Mouse (Mus musculus) lung, embryonic 16.5 days (tissue): Measurements from ENCODE around the gene Zfp618. TPM values are rescaled to one million over a fixed set of nuclear protein-coding genes. Genes with fewer than 3 reads are reported as not detected.

Experiments used
- ATAC-seq: fragments of 200-750 bp; cut with Nextera tagmentation; 2 replicates; pipeline ENCODE4 v1.8.0; 2017; ENCODE audit warnings: low read depth, mild to moderate bottlenecking, moderate library complexity
- H3K27ac ChIP-seq: fragments of 300-500 bp; sonication (generic); 2 replicates; pipeline ENCODE4 v1.5.1; 2014; ENCODE audit warnings: mild to moderate bottlenecking, control low read depth, low read length
- H3K27me3 ChIP-seq: fragments of 300-500 bp; sonication (generic); 2 replicates; pipeline ENCODE4 v1.6.1; 2014; ENCODE audit warnings: low read depth, low read length, mixed read lengths; ENCODE audit not compliant: control insufficient read depth, insufficient read depth
- H3K36me3 ChIP-seq: fragments of 300-500 bp; sonication (generic); 2 replicates; pipeline ENCODE4 v1.6.1; 2014; ENCODE audit warnings: low read length; ENCODE audit not compliant: control insufficient read depth, insufficient read depth
- H3K4me1 ChIP-seq: fragments of 300-500 bp; sonication (generic); replicated peaks from 2 replicates; pipeline ENCODE4 v1.6.1; 2014; ENCODE audit warnings: low read length, mixed read lengths; ENCODE audit not compliant: control insufficient read depth, insufficient read depth
- H3K4me2 ChIP-seq: fragments of 300-500 bp; sonication (generic); 2 replicates; pipeline ENCODE4 v1.6.1; 2014; ENCODE audit warnings: low read depth, low read length, control low read depth
- H3K4me3 ChIP-seq: fragments of 300-500 bp; sonication (generic); 2 replicates; pipeline ENCODE4 v1.5.1; 2014; ENCODE audit warnings: mild to moderate bottlenecking, low read length, control low read depth
- H3K9ac ChIP-seq: fragments of 300-500 bp; sonication (generic); 2 replicates; pipeline ENCODE4 v1.6.1; 2014; ENCODE audit warnings: low read length, control low read depth
- H3K9me3 ChIP-seq: fragments of 300-500 bp; sonication (generic); 2 replicates; pipeline ENCODE4 v1.6.1; 2016; ENCODE audit warnings: low read length; ENCODE audit not compliant: control insufficient read depth
- WGBS: fragments of 180-500 bp; shearing (Covaris S2); extraction: QIAGEN DNeasy Blood & Tissue Kit; methylation state at CpG from one replicate; pipeline ENCODE4 v1.1.7; 2014; 5-methylcytosine and 5-hydroxymethylcytosine counted together
- polyA plus RNA-seq: library from polyadenylated mRNA; unstranded; fragments of >200 nt; fragmentation: Nextera tagmentation; extraction: Ambion mirVana; gene quantifications from 2 replicates; pipeline ENCODE4 v1.2.1, GENCODE M21; 2015

Gene Zfp618
- polyA plus RNA-seq, 1 experiment from 2014 or later = 26.7 TPM

DNA sequence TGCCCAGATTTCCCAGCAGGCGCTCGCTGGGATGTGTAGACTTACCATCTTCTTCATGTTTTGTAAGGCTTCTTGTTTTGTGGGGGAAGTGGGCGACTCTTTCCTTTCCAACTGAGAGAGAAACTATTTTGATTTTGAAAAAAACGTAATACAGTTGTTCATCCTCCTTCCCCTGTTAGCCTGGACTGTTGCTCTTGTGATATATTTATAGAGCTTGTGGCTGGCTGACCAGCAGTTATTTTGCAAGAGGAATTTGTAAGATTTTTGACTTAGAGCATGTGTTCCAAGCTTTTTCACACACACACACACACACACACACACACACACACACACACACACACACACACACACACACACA lies 84.9 kb downstream of the Zfp618 start:
- 48% methylated on average over 4 of the region's 4 CpGs for WGBS
- no peak overlapping the region for H3K9ac ChIP-seq
- H3K4me2 ChIP-seq = no peak overlapping the region
- H3K4me3 ChIP-seq = no peak overlapping the region
- H3K4me1 ChIP-seq = peaks cover 30% of the 10 kb centered on the region
- no peaks in the 10 kb centered on the region for H3K9me3 ChIP-seq
- no peaks in the 10 kb centered on the region for H3K27me3 ChIP-seq
- no peak for ATAC-seq
- no peaks in the 10 kb centered on the region for H3K36me3 ChIP-seq
- peak overlapping the region; percentile 45; the same call in 1 of the 2 replicates for H3K27ac ChIP-seq

DNA sequence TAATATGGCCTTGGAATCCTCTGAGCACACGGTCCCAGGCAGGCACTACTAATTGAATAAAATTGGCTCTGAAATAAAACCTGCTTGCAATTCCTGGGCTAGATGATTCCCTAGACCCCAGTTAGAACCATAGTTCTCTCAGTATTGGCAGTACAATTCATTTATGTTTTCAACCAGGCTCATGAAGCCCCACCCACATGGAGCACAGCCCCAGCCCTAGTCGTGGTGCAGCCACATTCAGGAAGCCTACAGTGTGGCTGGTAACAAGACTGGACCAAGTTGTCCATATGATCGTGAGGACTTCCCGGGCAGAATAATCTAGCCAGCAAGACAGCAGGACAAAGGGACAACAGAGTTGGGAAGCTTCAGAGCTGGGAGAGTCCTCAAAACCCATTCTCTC lies 85.6 kb downstream of the Zfp618 start:
- H3K4me2 ChIP-seq = no peak overlapping the region
- no peak for ATAC-seq
- no peaks in the 10 kb centered on the region for H3K27me3 ChIP-seq
- H3K9me3 ChIP-seq = no peaks in the 10 kb centered on the region
- 77% methylated on average over 4 of the region's 4 CpGs for WGBS
- H3K27ac ChIP-seq = peak overlapping the region; percentile 28; the same call in 1 of the 2 replicates
- peaks cover 33% of the 10 kb centered on the region for H3K4me1 ChIP-seq
- no peaks in the 10 kb centered on the region for H3K36me3 ChIP-seq
- H3K9ac ChIP-seq = no peak overlapping the region
- H3K4me3 ChIP-seq = no peak overlapping the region

DNA sequence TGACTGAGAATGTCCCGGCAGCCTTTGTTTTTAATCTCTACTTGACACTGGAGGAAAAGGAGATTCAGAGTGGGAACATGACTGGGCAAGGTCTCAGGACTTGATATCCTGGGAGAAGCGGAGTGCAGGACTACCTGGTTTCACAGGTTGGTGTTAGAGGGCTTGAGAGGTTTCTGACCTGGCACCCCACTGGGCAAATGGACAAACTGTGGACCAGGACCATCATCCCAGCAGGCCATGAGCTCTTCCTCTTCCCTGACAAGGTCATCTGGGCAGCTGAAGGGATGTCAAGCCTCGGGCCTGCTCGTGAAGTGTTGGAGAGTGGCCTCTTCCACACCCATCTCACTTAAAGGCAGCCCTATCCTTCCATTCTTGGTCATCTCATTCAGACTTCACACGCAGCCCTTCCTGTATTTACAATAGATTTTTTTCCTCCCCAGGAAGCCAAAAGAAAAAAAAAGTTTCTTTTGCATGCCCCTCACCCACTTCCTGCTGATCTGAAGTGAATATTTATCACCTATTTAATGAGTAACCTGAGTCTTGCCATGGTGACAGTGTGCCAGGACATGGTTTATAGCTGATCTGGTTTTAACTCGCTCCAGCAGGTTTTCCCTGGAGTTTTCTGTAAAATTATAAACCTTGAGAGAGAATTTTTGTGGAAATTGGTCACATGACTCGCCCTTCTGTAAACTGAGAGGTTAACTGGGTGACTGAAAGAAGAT lies 86.7 kb downstream of the Zfp618 start:
- Histone ChIP-seq H3K4me3 (no peak overlapping the region), H3K36me3 (no peaks in the 10 kb centered on the region), H3K9ac (no peak overlapping the region), H3K27ac (peak overlapping the region; percentile 76), H3K9me3 (no peaks in the 10 kb centered on the region), H3K4me2 (no peak overlapping the region), H3K4me1 (peaks cover 45% of the 10 kb centered on the region), H3K27me3 (no peaks in the 10 kb centered on the region)
- ATAC-seq = peak; percentile 42; the same call in 1 of the 2 replicates
- WGBS = 29% methylated on average over 7 of the region's 7 CpGs

- H3K4me1 ChIP-seq = peaks cover 46% of the 10 kb centered on the region
- WGBS = 38% methylated on average over 2 of the region's 2 CpGs
- no peaks in the 10 kb centered on the region for H3K36me3 ChIP-seq
- H3K27me3 ChIP-seq = no peaks in the 10 kb centered on the region
- H3K4me3 ChIP-seq = no peak overlapping the region
- peak overlapping the region; percentile 7 for H3K27ac ChIP-seq
- H3K9me3 ChIP-seq = no peaks in the 10 kb centered on the region
- no peak overlapping the region for H3K4me2 ChIP-seq
- ATAC-seq = no peak
- no peak overlapping the region for H3K9ac ChIP-seq
Measured at GRCm38 (mm10) chr4:63052662-63053033, 87.3 kb downstream of the Zfp618 start.

GRCm38 (mm10) chr4:63055216-63055745 lies 89.9 kb downstream of the Zfp618 start:
- Histone ChIP-seq H3K4me3 (no peak overlapping the region), H3K9me3 (no peaks in the 10 kb centered on the region), H3K4me1 (peaks cover 50% of the 10 kb centered on the region), H3K36me3 (no peaks in the 10 kb centered on the region), H3K4me2 (no peak overlapping the region), H3K9ac (no peak overlapping the region), H3K27ac (no peak overlapping the region), H3K27me3 (no peaks in the 10 kb centered on the region)
- ATAC-seq = no peak
- 59% methylated on average over 10 of the region's 10 CpGs for WGBS

DNA sequence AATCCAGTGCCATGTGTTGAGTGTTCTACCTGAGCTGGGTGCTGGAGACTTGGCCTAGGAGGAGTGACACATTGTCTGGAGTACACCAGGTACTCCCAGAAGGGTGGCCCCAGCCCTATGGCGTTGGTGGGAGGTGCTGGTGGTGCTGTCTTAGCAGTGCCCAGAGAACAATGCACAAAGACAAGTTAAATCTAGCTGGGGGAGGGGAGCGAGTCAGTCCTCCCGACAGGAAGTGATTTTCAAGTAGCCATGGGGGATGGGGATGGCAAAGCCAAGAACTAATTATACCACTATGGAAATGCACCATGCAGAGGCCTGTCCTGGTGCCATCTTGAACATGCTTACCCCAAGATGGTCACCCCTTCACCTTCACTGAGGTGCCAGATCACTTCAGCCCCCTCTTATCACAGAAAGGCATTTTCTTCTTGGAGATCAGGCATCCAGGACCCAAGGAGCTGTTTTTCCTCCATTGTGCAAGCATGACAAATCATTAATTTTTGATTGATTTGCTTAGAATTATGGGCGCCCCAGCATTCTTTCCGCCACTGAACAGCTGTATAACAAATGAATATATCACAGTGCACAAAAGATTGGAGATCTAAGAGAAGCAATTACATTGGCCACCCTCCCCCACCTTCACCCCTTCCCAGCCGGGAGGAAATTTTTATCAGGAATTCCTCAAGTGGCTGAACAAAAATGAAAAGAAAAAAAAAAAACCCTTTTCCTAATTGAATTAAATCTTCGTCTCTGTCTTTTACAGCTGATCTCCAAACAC lies 91.5 kb downstream of the Zfp618 start:
- Histone ChIP-seq H3K27ac (peak overlapping the region; percentile 36), H3K4me1 (peaks cover 39% of the 10 kb centered on the region)
- 23% methylated on average over 7 of the region's 7 CpGs for WGBS

GRCm38 (mm10) chr4:63057581-63057980 lies 92.2 kb downstream of the Zfp618 start:
- no peak overlapping the region for H3K4me2 ChIP-seq
- H3K36me3 ChIP-seq = 0 out of 2 replicates have a peak, but pooled peaks cover under 1% of the 10 kb centered on the region
- no peak for ATAC-seq
- no peaks in the 10 kb centered on the region for H3K27me3 ChIP-seq
- H3K27ac ChIP-seq = no peak overlapping the region
- H3K4me3 ChIP-seq = no peak overlapping the region
- WGBS = 48% methylated on average over 5 of the region's 5 CpGs
- no peak overlapping the region for H3K9ac ChIP-seq
- H3K9me3 ChIP-seq = no peaks in the 10 kb centered on the region
- H3K4me1 ChIP-seq = peaks cover 32% of the 10 kb centered on the region

More for the DNA sequence above, 91.5 kb downstream of the Zfp618 start:
- no peak overlapping the region for H3K9ac ChIP-seq
- H3K4me3 ChIP-seq = no peak overlapping the region
- peak; percentile 61 for ATAC-seq
- no peaks in the 10 kb centered on the region for H3K9me3 ChIP-seq
- H3K36me3 ChIP-seq = no peaks in the 10 kb centered on the region
- 0 out of 2 replicates have a peak overlapping the region, but pooled peaks have one; percentile 5 for H3K4me2 ChIP-seq
- H3K27me3 ChIP-seq = no peaks in the 10 kb centered on the region

- 81% methylated on average over 4 of the region's 4 CpGs for WGBS
- Histone ChIP-seq H3K4me3 (no peak overlapping the region), H3K9me3 (no peaks in the 10 kb centered on the region), H3K9ac (no peak overlapping the region), H3K36me3 (0 out of 2 replicates have a peak, but pooled peaks cover 4% of the 10 kb centered on the region), H3K27me3 (no peaks in the 10 kb centered on the region), H3K27ac (no peak overlapping the region), H3K4me1 (peaks cover 27% of the 10 kb centered on the region), H3K4me2 (no peak overlapping the region)
- ATAC-seq = no peak
Measured at GRCm38 (mm10) chr4:63058686-63059085, 93.3 kb downstream of the Zfp618 start.

DNA sequence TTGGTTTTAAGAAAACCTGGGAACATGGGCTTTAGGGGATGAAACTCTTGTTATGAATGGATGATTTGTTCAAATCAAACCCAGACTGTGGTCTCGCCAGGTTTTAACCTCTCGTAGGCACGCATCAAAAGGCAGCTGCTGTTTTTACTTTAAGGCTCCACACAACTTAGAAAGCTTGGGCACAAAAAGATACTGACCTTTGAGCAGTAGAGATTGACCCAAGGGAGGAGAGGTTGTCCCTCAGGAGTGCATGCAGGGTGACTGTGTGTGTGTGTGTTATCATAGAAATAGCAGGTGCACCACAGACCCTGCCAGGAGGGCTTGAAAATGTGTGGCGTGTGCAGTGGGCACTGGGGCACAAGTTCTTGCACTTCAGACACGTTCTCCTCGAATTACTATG lies 95.0 kb downstream of the Zfp618 start:
- Histone ChIP-seq H3K9ac (no peak overlapping the region), H3K27me3 (no peaks in the 10 kb centered on the region), H3K27ac (no peak overlapping the region), H3K4me1 (peaks cover 26% of the 10 kb centered on the region), H3K4me2 (no peak overlapping the region), H3K4me3 (no peak overlapping the region), H3K36me3 (0 out of 2 replicates have a peak, but pooled peaks cover 4% of the 10 kb centered on the region), H3K9me3 (no peaks in the 10 kb centered on the region)
- 72% methylated on average over 6 of the region's 6 CpGs for WGBS
- ATAC-seq = no peak
